34 mouse cellular contexts compared by ENCODE assay signal in genomic region chr6:107319565-107319964, GRCm38 (mm10).
"Had no signal": no experiment of that assay in that cellular context is flagged by ENCODE, and none has a peak within 500 bp of the region (broad histone marks: within the 10 kb centered on the region; RNA-seq: fewer than 3 reads in every experiment).

No protein-coding gene starts in this region.

- H3K4me2 ChIP-seq: heart, embryonic 11.5 days; heart, embryonic 12.5 days; heart, embryonic 13.5 days; heart, embryonic 15.5 days; hindbrain, embryonic 12.5 days; hindbrain, embryonic 13.5 days; hindbrain, embryonic 14.5 days; hindbrain, embryonic 15.5 days; intestine, embryonic 15.5 days; kidney, embryonic 15.5 days had no signal

- DNase-seq: heart, postnatal 10 days; heart, postnatal 14 days; heart, postnatal 36 days; heart, postnatal 4 days; kidney, adult 11 months; kidney, adult 18-20 months; kidney, adult 2 months; kidney, adult 8-10 months; kidney, adult 9 months; kidney, postnatal 10 days; kidney, postnatal 14 days; kidney, postnatal 25 days; kidney, postnatal 36 days; kidney, postnatal 4 days; layer of hippocampus, adult 9-11 months; layer of hippocampus, postnatal 36 days had no signal

- H3K4me1 ChIP-seq: heart, embryonic 10.5 days; heart, embryonic 12.5 days; heart, embryonic 13.5 days; heart, embryonic 15.5 days; hindbrain, embryonic 10.5 days; hindbrain, embryonic 12.5 days; hindbrain, embryonic 13.5 days; hindbrain, embryonic 15.5 days; intestine, embryonic 15.5 days; kidney, embryonic 15.5 days had no signal

- H3K27me3 ChIP-seq: heart, embryonic 12.5 days; heart, embryonic 13.5 days; heart, embryonic 15.5 days; hindbrain, embryonic 12.5 days; hindbrain, embryonic 13.5 days; hindbrain, embryonic 15.5 days; intestine, embryonic 15.5 days; kidney, embryonic 15.5 days had no signal

- H3K36me3 ChIP-seq: heart, embryonic 10.5 days; heart, embryonic 12.5 days; heart, embryonic 13.5 days; heart, embryonic 15.5 days; hindbrain, embryonic 10.5 days; hindbrain, embryonic 12.5 days; hindbrain, embryonic 13.5 days; hindbrain, embryonic 15.5 days; intestine, embryonic 15.5 days; kidney, embryonic 15.5 days had no signal

- H3K9ac ChIP-seq: heart, embryonic 12.5 days; heart, embryonic 13.5 days; heart, embryonic 15.5 days; hindbrain, embryonic 12.5 days; hindbrain, embryonic 13.5 days; hindbrain, embryonic 14.5 days; hindbrain, embryonic 15.5 days; intestine, embryonic 15.5 days; kidney, embryonic 15.5 days had no signal

- H3K9me3 ChIP-seq: heart, embryonic 10.5 days; heart, embryonic 12.5 days; heart, embryonic 13.5 days; heart, embryonic 15.5 days; hindbrain, embryonic 10.5 days; hindbrain, embryonic 12.5 days; hindbrain, embryonic 13.5 days; hindbrain, embryonic 15.5 days; intestine, embryonic 15.5 days; kidney, embryonic 15.5 days had no signal

- H3K4me3 ChIP-seq: heart, embryonic 10.5 days; heart, embryonic 12.5 days; heart, embryonic 13.5 days; heart, embryonic 15.5 days; hindbrain, embryonic 10.5 days; hindbrain, embryonic 12.5 days; hindbrain, embryonic 13.5 days; hindbrain, embryonic 15.5 days; intestine, embryonic 15.5 days; kidney, embryonic 15.5 days had no signal

- ATAC-seq: hindbrain, embryonic 16.5 days; hindbrain, postnatal 0 days; inflammation-experienced regulatory T-cells, adult 6 months; intestine, embryonic 15.5 days; intestine, embryonic 16.5 days; intestine, postnatal 0 days had no signal

- H3K27ac ChIP-seq: heart, embryonic 10.5 days; heart, embryonic 13.5 days; heart, embryonic 15.5 days; hindbrain, embryonic 10.5 days; hindbrain, embryonic 12.5 days; hindbrain, embryonic 13.5 days; hindbrain, embryonic 14.5 days; hindbrain, embryonic 15.5 days; hindbrain, postnatal 0 days; intestine, embryonic 15.5 days; kidney, embryonic 15.5 days; kidney, postnatal 0 days had no signal
